Comparison of ENCODE assay signal across 28 mouse cellular contexts in genomic region chr3:136774196-136774595, GRCm38 (mm10).
DNase-seq lines count a peak whose midpoint lies in the region; ATAC-seq and TF ChIP-seq lines count a peak whose summit lies in the region.
"Had no signal": no experiment of that assay in that cellular context is flagged by ENCODE, and none has a peak within 500 bp of the region (broad histone marks: within the 10 kb centered on the region; RNA-seq: fewer than 3 reads in every experiment).

No protein-coding gene starts in this region.

- no peak overlapping the region for H3K4me2 ChIP-seq in forebrain, postnatal 0 days (ENCODE audit: low read depth)
- H3K4me2 ChIP-seq in forebrain, embryonic 13.5 days = no peak overlapping the region
- H3K4me2 ChIP-seq in lung, postnatal 0 days (replicated peaks; ENCODE audit: low read depth, low read length) = no peak overlapping the region
- H3K4me2 ChIP-seq: embryonic facial prominence, embryonic 13.5 days; heart, embryonic 12.5 days; heart, embryonic 15.5 days; hindbrain, embryonic 14.5 days had no signal

- no peak for TF ChIP-seq CTCF in forebrain, postnatal 0 days (IDR thresholded peaks at IDR 0.05; ENCODE audit: low read depth)
- TF ChIP-seq CTCF in lung, postnatal 0 days (IDR thresholded peaks at IDR 0.05) = no peak
- TF ChIP-seq CTCF in gastrocnemius, adult 2 months (IDR thresholded peaks at IDR 0.05) = no peak

- H3K9ac ChIP-seq in forebrain, postnatal 0 days = no peak overlapping the region
- H3K9ac ChIP-seq in forebrain, embryonic 13.5 days = no peak overlapping the region
- H3K9ac ChIP-seq in lung, postnatal 0 days (replicated peaks; ENCODE audit: low read depth) = no peak overlapping the region
- H3K9ac ChIP-seq: embryonic facial prominence, embryonic 13.5 days; heart, embryonic 12.5 days; heart, embryonic 15.5 days; hindbrain, embryonic 14.5 days had no signal

- no peaks in the 10 kb centered on the region for H3K27me3 ChIP-seq in forebrain, postnatal 0 days (ENCODE audit: insufficient read depth, low read length)
- H3K27me3 ChIP-seq in forebrain, embryonic 13.5 days = no peaks in the 10 kb centered on the region
- H3K27me3 ChIP-seq in lung, postnatal 0 days (replicated peaks; ENCODE audit: insufficient read depth, low read length) = no peaks in the 10 kb centered on the region
- H3K27me3 ChIP-seq: embryonic facial prominence, embryonic 13.5 days; heart, embryonic 12.5 days; heart, embryonic 15.5 days had no signal

- H3K9me3 ChIP-seq in forebrain, postnatal 0 days (ENCODE audit: low read length) = no peaks in the 10 kb centered on the region
- no peaks in the 10 kb centered on the region for H3K9me3 ChIP-seq in forebrain, embryonic 13.5 days (replicated peaks)
- no peaks in the 10 kb centered on the region for H3K9me3 ChIP-seq in lung, postnatal 0 days (ENCODE audit: low read length)
- H3K9me3 ChIP-seq: embryonic facial prominence, embryonic 10.5 days; embryonic facial prominence, embryonic 13.5 days; heart, embryonic 12.5 days; heart, embryonic 15.5 days; hindbrain, embryonic 10.5 days had no signal

- peak; percentile 65 for DNase-seq in cerebellum, adult 9-10 months
- DNase-seq in cerebellum, postnatal 14 days = no peak
- peak; percentile 37 for DNase-seq in forebrain, postnatal 0 days
- DNase-seq in lung, postnatal 0 days (ENCODE audit: low spot score) = peak; percentile 48
- DNase-seq in lung, postnatal 14 days = no peak
- no peak for DNase-seq in gastrocnemius, adult 2 months
- no peak for DNase-seq in adrenal gland, postnatal 36 days
- DNase-seq: adrenal gland, postnatal 10 days; cerebellum, adult 18-20 months; cerebellum, adult 9-11 months; cerebellum, postnatal 36 days; embryo, embryonic 11 days; gastrocnemius, postnatal 25 days; heart, adult 18-20 months; heart, postnatal 10 days; heart, postnatal 36 days; kidney, adult 18-20 months had no signal

- intact Hi-C loops in gastrocnemius, adult 2 months (cut with DNase I) = no loop called here

- peaks cover 7% of the 10 kb centered on the region; the same call in 1 of the 2 replicates for H3K4me1 ChIP-seq in forebrain, postnatal 0 days (ENCODE audit: insufficient read depth)
- no peaks in the 10 kb centered on the region for H3K4me1 ChIP-seq in forebrain, embryonic 13.5 days
- H3K4me1 ChIP-seq in lung, postnatal 0 days (ENCODE audit: insufficient read depth, low read depth, low read length) = peaks cover 4% of the 10 kb centered on the region; the same call in 1 of the 2 replicates
- H3K4me1 ChIP-seq: hindbrain, embryonic 10.5 days had no signal

- H3K4me3 ChIP-seq in forebrain, postnatal 0 days (ENCODE audit: low read depth, low read length) = no peak overlapping the region
- no peak overlapping the region for H3K4me3 ChIP-seq in forebrain, embryonic 13.5 days
- no peak overlapping the region for H3K4me3 ChIP-seq in lung, postnatal 0 days (ENCODE audit: low read depth, low read length)
- H3K4me3 ChIP-seq in gastrocnemius, adult 2 months = no peak overlapping the region
- H3K4me3 ChIP-seq: embryonic facial prominence, embryonic 10.5 days; embryonic facial prominence, embryonic 13.5 days; erythroblast, embryonic 14.5 days; heart, embryonic 12.5 days; heart, embryonic 15.5 days; hindbrain, embryonic 10.5 days had no signal

- no peak overlapping the region for H3K27ac ChIP-seq in forebrain, postnatal 0 days (ENCODE audit: low read depth, low read length)
- no peak overlapping the region for H3K27ac ChIP-seq in forebrain, embryonic 13.5 days
- H3K27ac ChIP-seq in lung, postnatal 0 days (ENCODE audit: low read length) = no peak overlapping the region
- H3K27ac ChIP-seq in gastrocnemius, adult 2 months = no peak overlapping the region
- H3K27ac ChIP-seq: embryonic facial prominence, embryonic 10.5 days; embryonic facial prominence, embryonic 13.5 days; heart, embryonic 15.5 days; hindbrain, embryonic 10.5 days; hindbrain, embryonic 14.5 days; hindbrain, postnatal 0 days had no signal

- ATAC-seq in forebrain, postnatal 0 days = no peak
- ATAC-seq in forebrain, embryonic 13.5 days = no peak
- ATAC-seq in lung, postnatal 0 days = no peak
- ATAC-seq: activated CD4-positive, CD25-positive, alpha-beta regulatory T cell, adult 4 months; hindbrain, postnatal 0 days; inflammation-experienced regulatory T-cells, adult 6 months had no signal

- WGBS in forebrain, postnatal 0 days = 62% methylated on average over 6 of the region's 6 CpGs
- WGBS in forebrain, embryonic 13.5 days = 87% methylated on average over 6 of the region's 6 CpGs
- WGBS in lung, postnatal 0 days = 67% methylated on average over 6 of the region's 6 CpGs

- no peaks in the 10 kb centered on the region for H3K36me3 ChIP-seq in forebrain, postnatal 0 days (ENCODE audit: insufficient read depth)
- no peaks in the 10 kb centered on the region for H3K36me3 ChIP-seq in forebrain, embryonic 13.5 days (ENCODE audit: poor library complexity, severe bottlenecking)
- H3K36me3 ChIP-seq in lung, postnatal 0 days (ENCODE audit: insufficient read depth, low read length) = no peaks in the 10 kb centered on the region
- H3K36me3 ChIP-seq: embryonic facial prominence, embryonic 10.5 days; embryonic facial prominence, embryonic 13.5 days; heart, embryonic 12.5 days; heart, embryonic 15.5 days; hindbrain, embryonic 10.5 days had no signal

- TF ChIP-seq EP300 in lung, postnatal 0 days (IDR thresholded peaks at IDR 0.05) = no peak

Comparison
In these comparisons a context has a peak if more than half of its experiments do, and no peak if none do; other contexts are left out.
1. DNase-seq: peak in cerebellum, adult 9-10 months (single experiment), forebrain, postnatal 0 days (single experiment) and lung, postnatal 0 days (single experiment); none in cerebellum, postnatal 14 days (0 of 2), lung, postnatal 14 days (single experiment), gastrocnemius, adult 2 months (single experiment) and adrenal gland, postnatal 36 days (0 of 2).